Mouse (Mus musculus): Measurements from ENCODE around the gene Prkcb.
A peak's percentile ranks its signal among the peaks of the same experiment; 100 is the strongest.
"Not testable (repeated sequence)": the region's sequence is repeated elsewhere in the genome, so short reads cannot be mapped to it uniquely, and the experiment has no call there.

The Prkcb gene

GRCm38 (mm10) chr7:122288605-122289242 is at the start of gene Prkcb:
Gene Prkcb (plus strand): TSS chr7:122288751.
- peak; percentile 77 for DNase-seq

GRCm38 (mm10) chr7:122238939-122239338 is 49.6 kb upstream of the Prkcb start:
- DNase-seq = no peak

GRCm38 (mm10) chr7:122240413-122241119 is 48.0 kb upstream of the Prkcb start:
- DNase-seq = no peak

GRCm38 (mm10) chr7:122242260-122242659 is 46.3 kb upstream of the Prkcb start:
- DNase-seq = peak; percentile 25

- DNase-seq = not testable (repeated sequence)
These were observed 45.8 kb upstream of the Prkcb start for GRCm38 (mm10) chr7:122242744-122243143.

- DNase-seq = no peak
These were observed 44.4 kb upstream of the Prkcb start for GRCm38 (mm10) chr7:122244166-122244565.

GRCm38 (mm10) chr7:122244584-122244983 is 44.0 kb upstream of the Prkcb start:
- no peak for DNase-seq

GRCm38 (mm10) chr7:122245976-122246375 is 42.6 kb upstream of the Prkcb start:
- DNase-seq = no peak

GRCm38 (mm10) chr7:122247254-122247864 is 41.2 kb upstream of the Prkcb start:
- DNase-seq = no peak

- no peak for DNase-seq
These were observed 39.2 kb upstream of the Prkcb start for GRCm38 (mm10) chr7:122249321-122249821.

- peak; percentile 82 for DNase-seq
These were observed 37.1 kb upstream of the Prkcb start for GRCm38 (mm10) chr7:122251197-122252011.

GRCm38 (mm10) chr7:122256722-122257121 is 31.8 kb upstream of the Prkcb start:
- DNase-seq = no peak

- DNase-seq = no peak
These were observed 30.0 kb upstream of the Prkcb start for GRCm38 (mm10) chr7:122258521-122258920.

- DNase-seq = no peak
These were observed 28.4 kb upstream of the Prkcb start for GRCm38 (mm10) chr7:122260055-122260602.

GRCm38 (mm10) chr7:122268983-122269486 is 19.5 kb upstream of the Prkcb start:
- no peak for DNase-seq

- no peak for DNase-seq
These were observed 16.2 kb upstream of the Prkcb start for GRCm38 (mm10) chr7:122272334-122272733.

GRCm38 (mm10) chr7:122279580-122279979 is 9.0 kb upstream of the Prkcb start:
- DNase-seq = no peak

GRCm38 (mm10) chr7:122280334-122280733 is 8.2 kb upstream of the Prkcb start:
- DNase-seq = no peak

- DNase-seq = no peak
These were observed 6.0 kb upstream of the Prkcb start for GRCm38 (mm10) chr7:122282584-122282983.

GRCm38 (mm10) chr7:122287217-122287616 is 1.3 kb upstream of the Prkcb start:
- no peak for DNase-seq

- peak; percentile 69 for DNase-seq
These were observed 926 bp downstream of the Prkcb start for GRCm38 (mm10) chr7:122289243-122290111.

Data from cerebellum, adult 11 months (tissue).